Mouse (Mus musculus) layer of hippocampus, postnatal 36 days (tissue): ENCODE data around the gene Mcrip1. TPM values are rescaled to one million over a fixed set of nuclear protein-coding genes. Genes with fewer than 3 reads are reported as not detected.
A peak's percentile ranks its signal among the peaks of the same experiment; 100 is the strongest.
"Not testable (repeated sequence)": the region's sequence is repeated elsewhere in the genome, so short reads cannot be mapped to it uniquely, and the experiment has no call there.

Experiments used
- DNase-seq, 2 experiments: peaks; one replicate each; pipeline ENCODE4 v3.0.0; 2022
- total RNA-seq, 2 experiments: library from RNA; stranded (reverse); gene quantifications; 2 replicates each; pipeline ENCODE4 v1.2.3; 2021

Mcrip1 gene
- total RNA-seq, result 10 to 100 TPM; 71.3 to 71.6 TPM

GRCm38 (mm10) chr11:120549168-120549945 is at the start of gene Mcrip1:
TSS of gene Mcrip1 (minus strand) at chr11:120549727.
- peak; percentile 89 to 92 for DNase-seq

- no peak for DNase-seq
These were observed 49.5 kb upstream of the Mcrip1 start for GRCm38 (mm10) chr11:120598990-120599549.

GRCm38 (mm10) chr11:120598283-120598989 is 48.9 kb upstream of the Mcrip1 start, which contains the start of the genes Alyref and Anapc11:
TSS of gene Alyref (minus strand) at chr11:120598365.
TSS of gene Anapc11 (plus strand) at chr11:120598421.
- DNase-seq, result peak; percentile 90 to 93

GRCm38 (mm10) chr11:120597240-120598235 is 48.0 kb upstream of the Mcrip1 start:
- no peak for DNase-seq

GRCm38 (mm10) chr11:120588531-120588930 is 39.0 kb upstream of the Mcrip1 start:
- no peak for DNase-seq

- no peak for DNase-seq
These were observed 34.4 kb upstream of the Mcrip1 start for GRCm38 (mm10) chr11:120583937-120584336.

- not testable (repeated sequence) for DNase-seq
These were observed 33.4 kb upstream of the Mcrip1 start for GRCm38 (mm10) chr11:120582982-120583293.

- DNase-seq, result no peak
These were observed 32.9 kb upstream of the Mcrip1 start for GRCm38 (mm10) chr11:120582268-120582981.

- peak; percentile 90 for DNase-seq
These were observed 32.2 kb upstream of the Mcrip1 start, which contains the start of gene Arhgdia for GRCm38 (mm10) chr11:120581490-120582267. TSS of gene Arhgdia (minus strand) at chr11:120581624.

GRCm38 (mm10) chr11:120580871-120581331 is 31.4 kb upstream of the Mcrip1 start:
- DNase-seq, result peak; percentile 26 to 37

GRCm38 (mm10) chr11:120580190-120580589 is 30.7 kb upstream of the Mcrip1 start:
- no peak for DNase-seq

GRCm38 (mm10) chr11:120579316-120580107 is 30.0 kb upstream of the Mcrip1 start:
- DNase-seq, result peak; percentile 67 to 69

GRCm38 (mm10) chr11:120578694-120579243 is 29.2 kb upstream of the Mcrip1 start:
- DNase-seq, result no peak

- no peak for DNase-seq
These were observed 28.6 kb upstream of the Mcrip1 start for GRCm38 (mm10) chr11:120578024-120578693.

GRCm38 (mm10) chr11:120577211-120578023 is 27.9 kb upstream of the Mcrip1 start:
- no peak for DNase-seq

- no peak for DNase-seq
These were observed 26.9 kb upstream of the Mcrip1 start for GRCm38 (mm10) chr11:120576365-120576981.

- DNase-seq, result no peak
These were observed 26.4 kb upstream of the Mcrip1 start for GRCm38 (mm10) chr11:120575940-120576339.
